Mouse (Mus musculus) T-helper 17 cell (primary cell): ENCODE results near the gene Cubn.

Experiments
- in situ Hi-C, 2 experiments: fragments of 300-600 bp; cut with MboI, MseI; formaldehyde crosslinking; loops; 1 replicate in 1 of 2; 2 replicates in 1 of 2; pipeline ENCODE4 v1.15.1; 2025; ENCODE audit warnings: high pct_unique_total_duplicates in 2 of 2

The Cubn gene

GRCm38 (mm10) chr2:13371072-13371796, 120.4 kb downstream of the Cubn start:
- in situ Hi-C loops: no loop called here

GRCm38 (mm10) chr2:13370556-13370955, 121.1 kb downstream of the Cubn start:
- in situ Hi-C loops: no loop called here

DNA sequence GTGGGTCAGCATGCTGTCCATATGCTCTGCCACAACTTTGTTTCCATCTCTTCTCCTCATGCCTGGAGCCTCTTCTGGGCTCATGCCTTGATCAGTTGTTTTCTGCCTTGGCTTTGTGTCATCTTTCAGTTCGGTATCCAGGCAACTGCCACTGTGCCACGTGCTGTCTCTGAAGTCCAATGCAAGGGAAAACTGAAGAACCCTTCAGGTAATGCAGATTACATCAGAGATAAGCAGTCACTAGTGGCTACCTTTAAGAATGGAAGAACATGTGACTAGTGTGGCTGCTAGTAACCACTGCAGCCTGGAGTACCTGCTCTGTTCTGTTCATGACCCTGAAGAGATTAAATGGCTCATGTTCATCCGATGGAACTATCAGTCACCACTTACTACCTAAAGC, 123.1 kb downstream of the Cubn start:
- in situ Hi-C loops: no loop called here

DNA sequence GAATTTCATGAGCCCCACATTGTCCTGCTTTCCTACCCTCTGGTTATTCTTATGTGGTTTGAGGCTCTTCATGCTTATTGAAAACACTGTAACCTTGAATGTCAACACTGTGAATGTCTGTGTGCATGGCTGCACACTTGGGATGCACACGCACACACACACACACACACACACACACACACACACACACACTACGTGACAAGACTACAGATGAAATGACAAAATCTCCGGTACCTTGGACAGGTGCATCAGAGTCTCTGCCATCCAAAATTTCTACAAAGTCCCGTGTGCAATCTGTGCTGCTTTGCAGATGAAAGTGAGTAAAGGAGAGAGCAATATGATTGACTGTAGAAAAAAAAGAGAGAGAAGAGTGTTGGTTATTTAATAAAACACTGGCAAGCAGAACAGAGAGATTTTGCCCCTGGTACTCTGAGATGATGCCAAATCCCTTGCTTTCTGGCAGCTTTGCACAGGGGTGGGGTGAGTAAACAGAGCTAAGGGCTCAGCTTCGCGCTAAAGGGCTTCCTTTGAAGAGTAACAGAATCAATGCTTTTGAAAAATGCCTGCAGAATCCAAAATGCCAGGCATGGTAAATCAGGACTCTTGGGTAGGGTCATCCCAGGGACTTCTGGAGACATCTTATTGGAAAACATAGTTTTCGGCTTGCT, 133.6 kb downstream of the Cubn start:
- in situ Hi-C loops: no loop called here

DNA sequence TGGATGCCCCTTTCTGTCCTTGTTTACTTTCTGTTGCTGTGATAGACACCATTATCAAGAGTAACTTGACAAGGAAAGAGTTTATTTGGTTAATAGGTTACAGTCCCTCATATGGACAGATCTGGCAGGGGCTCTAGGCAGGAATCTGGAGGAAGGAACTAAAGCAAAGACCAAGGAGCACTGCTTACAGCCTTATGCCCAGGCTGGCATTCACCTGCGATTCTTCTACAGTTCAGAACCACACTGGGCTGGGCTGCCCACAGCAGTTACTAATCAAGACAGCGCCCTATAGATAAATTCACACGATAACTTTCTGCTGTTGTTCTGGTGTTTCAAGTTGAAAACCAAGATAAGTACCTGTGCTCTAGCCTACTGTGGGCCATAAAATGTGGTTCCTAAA, 138.8 kb downstream of the Cubn start:
- in situ Hi-C loops: loop anchor here in 1 of 2 experiments (5.0 kb wide), 1 partner anchor 40 kb away; no protein-coding TSS in a partner anchor

- in situ Hi-C loops: loop anchor here in 1 of 2 experiments (5.0 kb wide), 1 partner anchor 40 kb away; no protein-coding TSS in a partner anchor
These were observed 139.4 kb downstream of the Cubn start for GRCm38 (mm10) chr2:13352112-13352728.

DNA sequence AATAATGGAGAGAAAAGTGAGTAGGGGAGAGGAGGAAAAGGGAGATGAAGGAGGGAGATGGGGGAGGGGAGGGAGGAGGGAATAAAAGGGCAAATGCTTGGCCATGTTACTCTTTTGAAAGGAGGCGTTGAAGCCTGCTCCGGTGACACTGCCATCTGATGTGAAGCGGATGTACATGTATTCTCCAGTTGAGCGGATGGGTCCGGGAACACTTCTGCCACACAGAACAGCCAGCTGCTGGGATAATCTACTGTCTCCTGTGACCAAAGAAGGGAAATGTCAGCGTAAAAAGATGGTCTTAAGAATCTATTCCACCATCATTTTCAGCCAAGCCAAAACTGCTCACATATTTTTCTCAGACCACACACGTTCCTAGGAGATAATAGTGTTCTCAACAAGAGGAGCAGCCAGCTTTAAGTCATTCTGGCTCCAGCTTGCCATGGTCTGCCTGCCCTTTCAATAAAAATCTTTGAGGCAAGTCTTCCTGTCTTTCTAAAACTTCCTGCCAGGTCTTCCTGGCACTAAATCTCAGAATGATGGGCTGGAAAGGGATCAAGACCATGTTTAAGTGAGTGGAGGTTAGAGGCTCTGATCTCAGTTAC, 149.2 kb downstream of the Cubn start:
- in situ Hi-C loops: no loop called here

- in situ Hi-C loops: no loop called here
These were observed 156.2 kb downstream of the Cubn start for GRCm38 (mm10) chr2:13335446-13335845.

- in situ Hi-C loops: no loop called here
These were observed 161.7 kb downstream of the Cubn start for GRCm38 (mm10) chr2:13329754-13330417.

DNA sequence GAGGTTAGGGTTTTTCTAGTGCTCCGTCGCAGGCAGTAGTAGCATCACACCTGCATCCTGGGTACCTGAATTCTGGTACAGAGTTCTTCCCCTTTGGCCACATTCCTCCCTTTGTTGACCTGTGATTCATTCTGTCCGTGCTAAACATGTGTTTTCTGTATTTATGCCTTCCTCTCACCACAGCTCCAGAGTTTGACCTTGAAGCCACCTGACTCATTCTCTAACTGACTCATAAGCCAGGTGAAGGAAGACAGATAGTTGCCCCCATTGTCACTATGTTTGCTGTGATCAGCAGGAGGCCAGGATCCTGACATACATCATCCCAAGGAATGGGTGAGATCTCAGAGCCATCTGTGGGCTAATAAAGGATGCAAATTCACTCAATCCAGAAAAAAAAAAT, 188.2 kb downstream of the Cubn start:
- in situ Hi-C loops: no loop called here

DNA sequence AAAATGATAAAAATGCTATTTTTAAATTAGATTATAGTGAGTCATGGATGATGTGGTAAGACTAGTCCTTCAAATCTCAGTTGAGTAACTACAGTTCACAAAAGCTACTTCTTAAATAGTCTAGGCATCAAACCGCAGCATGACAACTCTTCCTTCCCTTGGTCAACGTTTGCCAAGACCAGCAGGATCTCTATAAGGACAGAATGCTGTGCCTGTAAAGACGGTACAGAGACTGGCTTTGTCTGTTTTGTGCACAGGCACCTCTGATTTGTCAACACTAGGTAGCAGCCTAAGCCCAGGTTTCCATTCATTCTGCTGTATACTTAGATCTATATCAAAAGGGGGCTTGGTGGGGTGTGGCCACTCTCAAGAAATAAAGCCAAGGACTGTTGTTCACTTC, 192.6 kb downstream of the Cubn start:
- in situ Hi-C loops: loop anchor here in 1 of 2 experiments (10.0 kb wide), 1 partner anchor 226 kb away; no protein-coding TSS in a partner anchor

DNA sequence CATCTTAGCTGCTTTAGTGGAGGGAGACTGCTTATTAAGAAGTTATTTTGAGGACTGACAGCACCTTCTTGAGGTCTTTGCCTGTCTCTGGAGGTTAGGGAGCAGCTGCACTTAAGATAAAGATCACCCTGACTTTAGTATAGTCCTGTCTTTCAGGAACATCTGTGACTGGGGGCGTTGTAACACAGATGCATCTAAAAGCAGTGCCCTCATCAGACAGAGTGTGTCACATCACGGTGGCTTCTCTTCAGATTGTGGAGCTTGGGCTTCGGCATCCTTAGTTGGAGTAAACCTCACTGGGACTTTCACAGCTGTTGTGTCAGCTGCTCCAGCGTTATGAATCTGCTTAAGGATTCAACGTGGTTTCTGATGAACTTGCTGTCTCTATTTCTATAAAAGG, 193.9 kb downstream of the Cubn start:
- in situ Hi-C loops: loop anchor here in 1 of 2 experiments (10.0 kb wide), 1 partner anchor 227 kb away; no protein-coding TSS in a partner anchor

GRCm38 (mm10) chr2:13290661-13291060, 201.0 kb downstream of the Cubn start:
- in situ Hi-C loops: loop anchor here in 1 of 2 experiments (10.0 kb wide), 1 partner anchor 234 kb away; no protein-coding TSS in a partner anchor

- in situ Hi-C loops: loop anchor here in 1 of 2 experiments (10.0 kb wide), 1 partner anchor 235 kb away; no protein-coding TSS in a partner anchor
These were observed 201.5 kb downstream of the Cubn start for GRCm38 (mm10) chr2:13290070-13290469.

DNA sequence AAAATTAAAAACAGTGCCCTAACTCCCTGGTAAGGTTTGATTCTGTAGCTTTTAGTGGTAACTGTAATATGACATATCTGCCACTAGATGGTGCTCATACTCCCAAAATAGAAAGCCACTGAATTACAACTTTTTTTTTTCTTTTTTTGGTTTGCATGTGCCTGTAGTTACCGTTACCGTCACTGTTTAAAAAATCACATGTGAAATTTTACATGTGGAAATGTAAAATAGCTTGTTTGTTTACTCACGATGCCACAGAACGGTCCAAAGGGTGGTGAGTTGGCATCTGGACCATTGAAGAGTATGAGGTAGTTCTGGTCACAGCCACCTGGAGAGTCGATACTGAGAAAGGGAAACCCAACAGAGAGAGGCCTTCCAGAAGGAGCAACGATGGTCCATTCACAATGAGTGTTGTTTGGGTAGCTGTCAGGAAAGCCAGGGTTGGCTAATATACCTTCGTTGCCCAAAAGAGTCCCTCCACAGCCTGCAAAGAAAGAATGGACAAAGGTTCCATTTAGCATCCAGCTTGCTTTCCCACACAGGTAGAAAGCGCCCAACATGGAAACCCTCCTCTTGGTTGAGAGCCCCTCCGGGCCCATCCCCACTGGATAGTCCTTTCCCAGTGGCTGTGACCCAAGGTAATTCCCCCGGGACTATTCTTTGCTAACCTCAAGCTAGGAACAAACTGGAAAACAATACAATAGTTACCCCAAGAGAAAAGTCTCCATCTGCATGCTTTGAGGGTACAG, 213.3 kb downstream of the Cubn start:
- in situ Hi-C loops: loop anchor here in 1 of 2 experiments (10.0 kb wide), 1 partner anchor 767 kb away; no protein-coding TSS in a partner anchor

DNA sequence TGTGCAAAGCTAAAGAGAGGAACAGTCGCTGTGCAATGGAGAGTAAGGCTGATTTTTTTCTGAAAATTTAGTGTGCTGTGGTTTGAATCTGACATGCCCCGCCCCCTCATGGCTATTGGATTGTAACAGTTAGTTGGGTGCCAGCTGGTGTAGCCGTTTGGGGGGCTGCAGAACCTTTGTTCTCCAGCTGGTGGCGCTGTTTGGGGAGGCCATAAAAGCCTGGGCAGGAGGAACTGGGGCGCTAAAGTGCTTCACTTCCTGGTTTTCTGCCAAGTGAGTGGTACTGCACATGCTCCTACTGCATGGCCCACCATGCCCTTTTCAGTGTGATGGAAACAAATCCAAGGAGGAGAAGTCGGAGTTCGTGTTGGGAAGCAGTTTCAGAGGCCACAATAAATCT, 215.7 kb downstream of the Cubn start:
- in situ Hi-C loops: loop anchor here in 1 of 2 experiments (10.0 kb wide), 1 partner anchor 769 kb away; no protein-coding TSS in a partner anchor

DNA sequence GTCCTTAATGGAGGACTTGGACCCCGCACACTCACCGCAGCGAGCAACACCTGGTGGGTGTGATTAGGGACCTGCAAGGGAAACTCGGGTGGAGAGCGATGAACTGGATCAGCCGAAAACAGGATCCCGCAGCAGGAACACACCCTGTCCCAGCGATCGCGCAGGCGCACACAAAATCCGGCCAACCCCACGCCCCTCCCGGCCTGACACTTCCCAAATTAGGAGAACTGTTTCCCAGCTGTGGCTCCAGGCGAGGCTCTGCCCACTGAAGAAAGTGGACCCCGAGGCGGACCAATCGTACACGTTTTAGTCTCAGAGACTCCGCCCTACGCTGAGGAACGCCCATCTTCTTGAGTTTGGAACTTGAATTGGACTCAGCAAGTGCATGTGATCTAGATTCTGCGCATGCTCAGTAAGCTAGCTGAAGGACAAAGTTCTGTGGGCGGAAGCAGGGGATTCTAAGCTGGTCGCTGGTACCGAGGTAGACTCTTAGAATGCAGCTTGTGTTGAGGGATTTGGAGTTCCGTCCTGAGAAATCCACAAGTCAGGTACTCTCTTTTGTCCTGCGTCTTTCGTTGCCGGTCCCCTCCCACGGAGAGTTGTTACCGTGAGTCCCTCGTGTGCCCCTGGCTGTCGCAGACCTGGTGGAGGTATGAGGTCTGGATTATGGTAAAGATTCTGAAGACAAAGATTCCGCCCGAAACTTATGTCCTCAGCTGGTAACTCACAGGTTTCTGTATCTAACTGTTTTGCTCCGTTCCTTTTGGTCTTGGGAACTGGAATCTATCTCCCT, 220.3 kb downstream of the Cubn start, which contains the start of gene Rsu1:
TSS of gene Rsu1 (minus strand) at position 251 of the 793 bp plus-strand sequence.
- in situ Hi-C loops: loop anchor here (5.0 to 25.0 kb wide), 5 partner anchors 301 to 834 kb away; partner anchors contain the start of gene Vim (in 1 of the 2)

GRCm38 (mm10) chr2:13270736-13271135, 220.9 kb downstream of the Cubn start:
- in situ Hi-C loops: loop anchor here (5.0 to 25.0 kb wide), 5 partner anchors 302 to 833 kb away; partner anchors contain the start of gene Vim (in 1 of the 2)

GRCm38 (mm10) chr2:13268681-13269293, 222.8 kb downstream of the Cubn start:
- in situ Hi-C loops: loop anchor here in 1 of 2 experiments (10.0 to 25.0 kb wide), 2 partner anchors 831 to 1416 kb away; no protein-coding TSS in a partner anchor
